Mouse (Mus musculus) CD4-positive naive resting alpha-beta T cell, adult 76 days (primary cell): ENCODE measurements around the gene Dnajc6. TPM values are rescaled to one million over a fixed set of nuclear protein-coding genes. Genes with fewer than 3 reads are reported as not detected.

ENCODE experiments used
- total RNA-seq: library from RNA; stranded (reverse); gene quantifications from one replicate; pipeline ENCODE4 v1.2.4, GENCODE M21; 2023

Gene Dnajc6
- 5.9 TPM for total RNA-seq

GRCm38 (mm10) chr4:101496534-101497237, at the start of gene Dnajc6:
Dnajc6 (plus strand) TSS chr4:101496648.

GRCm38 (mm10) chr4:101647196-101647905, 150.9 kb downstream of the Dnajc6 start, which contains the start of gene Leprot:
Leprot (plus strand) TSS chr4:101647718.

Other genes starting within 250 kb of the Dnajc6 start
- gene Jak1, start 231.4 kb upstream of the Dnajc6 start, total RNA-seq = 654 TPM
- not detected for gene Ak4, start 77.4 kb upstream of the Dnajc6 start, total RNA-seq
- 18.3 TPM for gene Leprot, start 151.1 kb downstream of the Dnajc6 start, total RNA-seq
- not detected for gene Lepr, start 220.8 kb downstream of the Dnajc6 start, total RNA-seq